Mouse (Mus musculus) kidney, postnatal 0 days (tissue): ENCODE data around the gene Sct. TPM values are rescaled to one million over a fixed set of nuclear protein-coding genes. Genes with fewer than 3 reads are reported as not detected.

Experiments used
- ATAC-seq: fragments of 200-750 bp; cut with Nextera tagmentation; replicated peaks from 2 replicates; pipeline ENCODE4 v1.8.0; 2017; ENCODE audit warnings: low read depth, moderate number of reproducible peaks, moderate TSS enrichment, moderate library complexity; ENCODE audit not compliant: low FRiP score
- DNase-seq: peaks from one replicate; pipeline ENCODE4 v3.0.0-alpha.2; 2016; ENCODE audit warnings: low spot score
- H3K27ac ChIP-seq: fragments of 300-500 bp; sonication (generic); 2 replicates; pipeline ENCODE4 v1.5.1; 2014; ENCODE audit warnings: mild to moderate bottlenecking
- H3K27me3 ChIP-seq: fragments of 300-500 bp; sonication (generic); 2 replicates; pipeline ENCODE4 v1.6.1; 2014; ENCODE audit warnings: low read length, mixed read lengths; ENCODE audit not compliant: insufficient read depth
- H3K36me3 ChIP-seq: fragments of 300-500 bp; sonication (generic); 2 replicates; pipeline ENCODE4 v1.6.1; 2014; ENCODE audit warnings: low read length, mixed read lengths; ENCODE audit not compliant: insufficient read depth
- H3K4me1 ChIP-seq: fragments of 300-500 bp; sonication (generic); replicated peaks from 2 replicates; pipeline ENCODE4 v1.6.1; 2014; ENCODE audit warnings: antibody characterized with exemption, low read length, mixed read lengths; ENCODE audit not compliant: insufficient read depth
- H3K4me2 ChIP-seq: fragments of 300-500 bp; sonication (generic); 2 replicates; pipeline ENCODE4 v1.6.1; 2014; ENCODE audit warnings: mild to moderate bottlenecking, low read length, moderate library complexity, mixed read lengths
- H3K4me3 ChIP-seq: fragments of 300-500 bp; sonication (generic); replicated peaks from 2 replicates; pipeline ENCODE4 v1.5.1; 2014; ENCODE audit warnings: low read depth, low read length
- H3K9ac ChIP-seq: fragments of 300-500 bp; sonication (generic); 2 replicates; pipeline ENCODE4 v1.6.1; 2014; ENCODE audit warnings: low read depth, low read length
- H3K9me3 ChIP-seq: fragments of 300-500 bp; sonication (generic); replicated peaks from 2 replicates; pipeline ENCODE4 v1.6.1; 2016; ENCODE audit warnings: low read length, inconsistent platforms, mixed read lengths
- CTCF ChIP-seq: IDR thresholded peaks from 2 replicates; pipeline ENCODE4 v1.5.1; 2016; ENCODE audit warnings: antibody characterized with exemption, low read depth, mild to moderate bottlenecking, moderate library complexity
- WGBS: fragments of 180-500 bp; shearing (Covaris S2); extraction: QIAGEN DNeasy Blood & Tissue Kit; methylation state at CpG from one replicate; pipeline ENCODE4 v1.1.7; 2014; 5-methylcytosine and 5-hydroxymethylcytosine counted together
- polyA plus RNA-seq: library from polyadenylated mRNA; unstranded; fragments of >200 nt; fragmentation: Nextera tagmentation; extraction: Ambion mirVana; gene quantifications from 2 replicates; pipeline ENCODE4 v1.2.1, GENCODE M21; 2015

Gene Sct
- polyA plus RNA-seq: 35.1 and 37.9 TPM in 2 replicates

- Histone ChIP-seq H3K27me3 (no peaks in the 10 kb centered on the region), H3K9ac (peak within 1 kb of the TSS; percentile 46; the same call in 1 of the 2 replicates), H3K9me3 (no peaks in the 10 kb centered on the region), H3K36me3 (no peaks in the 10 kb centered on the region), H3K27ac (no peak within 1 kb of the TSS), H3K4me2 (peak within 1 kb of the TSS; percentile 88), H3K4me1 (peaks cover 15% of the 10 kb centered on the region), H3K4me3 (peak within 1 kb of the TSS; percentile 39)
- DNase-seq: peak; percentile 71
- WGBS: 2% methylated on average over 46 of the region's 46 CpGs
- peak; percentile 66 for TF ChIP-seq CTCF
- ATAC-seq: peak; percentile 60
These were observed at the start of gene Sct for GRCm38 (mm10) chr7:141278766-141279590. Gene Sct (minus strand): TSS chr7:141279133.

DNA sequence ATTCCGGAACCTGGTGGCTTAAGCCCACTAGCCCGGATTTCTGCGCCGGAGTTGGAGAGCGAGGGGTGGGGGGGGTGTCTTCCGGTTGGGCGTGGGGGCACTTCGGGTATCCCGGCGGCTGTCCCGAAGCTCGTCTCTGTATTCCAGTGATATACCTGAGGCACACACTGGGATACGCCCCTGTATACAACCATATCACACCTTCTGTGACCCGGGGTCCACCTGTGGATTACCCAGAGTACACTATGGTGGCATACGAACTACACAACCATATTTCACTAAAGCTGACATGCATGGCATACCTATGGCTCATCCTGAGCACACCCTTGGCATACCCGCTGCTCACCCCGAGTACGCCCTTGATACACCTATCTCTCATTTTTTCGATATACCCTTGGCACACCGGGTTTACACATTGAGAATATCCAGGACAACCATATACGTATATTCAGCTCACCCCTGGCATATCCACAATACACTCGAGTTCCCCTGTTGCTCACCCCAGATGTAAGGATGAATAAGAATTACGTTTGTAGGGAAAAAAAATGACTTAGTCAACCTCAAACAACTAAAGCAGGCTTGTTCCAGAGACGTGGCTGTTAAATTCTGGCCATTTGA lies 49.5 kb upstream of the Sct start:
- DNase-seq: no peak
- no peak for TF ChIP-seq CTCF
- WGBS: 11% methylated on average over 24 of the region's 24 CpGs
- H3K36me3 ChIP-seq: peaks cover 3% of the 10 kb centered on the region; the same call in 1 of the 2 replicates
- H3K9ac ChIP-seq: peak overlapping the region; percentile 90
- H3K9me3 ChIP-seq: no peaks in the 10 kb centered on the region
- peak overlapping the region; percentile 53 for H3K4me3 ChIP-seq
- H3K4me2 ChIP-seq: peak overlapping the region; percentile 67
- H3K27ac ChIP-seq: peak overlapping the region; percentile 99
- H3K4me1 ChIP-seq: peaks cover 20% of the 10 kb centered on the region
- ATAC-seq: peak; percentile 16
- H3K27me3 ChIP-seq: no peaks in the 10 kb centered on the region

- peaks cover 20% of the 10 kb centered on the region for H3K4me1 ChIP-seq
- peaks cover 7% of the 10 kb centered on the region for H3K36me3 ChIP-seq
- no peak for TF ChIP-seq CTCF
- no peaks in the 10 kb centered on the region for H3K9me3 ChIP-seq
- under 1% methylated on average over 104 of the region's 105 CpGs for WGBS
- peak within 1 kb of the TSS; percentile 99 for H3K27ac ChIP-seq
- peak; percentile 93 for ATAC-seq
- H3K4me3 ChIP-seq: peak within 1 kb of the TSS; percentile 53
- DNase-seq: peak; percentile 100
- H3K9ac ChIP-seq: peak within 1 kb of the TSS; percentile 90
- H3K4me2 ChIP-seq: peak within 1 kb of the TSS; percentile 92
- no peaks in the 10 kb centered on the region for H3K27me3 ChIP-seq
These were observed 48.8 kb upstream of the Sct start, which contains the start of the genes Deaf1 and Tmem80 for GRCm38 (mm10) chr7:141327469-141328372. Gene Deaf1 (minus strand): TSS chr7:141327690. Gene Tmem80 (plus strand): TSS chr7:141327739.

- peaks cover 16% of the 10 kb centered on the region for H3K36me3 ChIP-seq
- 3% methylated on average over 28 of the region's 35 CpGs for WGBS
- H3K27ac ChIP-seq: peak overlapping the region; percentile 99
- ATAC-seq: peak; percentile 1; the same call in 1 of the 2 replicates
- no peak for TF ChIP-seq CTCF
- H3K4me1 ChIP-seq: peaks cover 20% of the 10 kb centered on the region
- peak overlapping the region; percentile 53 for H3K4me3 ChIP-seq
- peak; percentile 31 for DNase-seq
- H3K27me3 ChIP-seq: no peaks in the 10 kb centered on the region
- peak overlapping the region; percentile 92 for H3K4me2 ChIP-seq
- no peaks in the 10 kb centered on the region for H3K9me3 ChIP-seq
- H3K9ac ChIP-seq: peak overlapping the region; percentile 90
These were observed 47.9 kb upstream of the Sct start for GRCm38 (mm10) chr7:141326546-141327446.

DNA sequence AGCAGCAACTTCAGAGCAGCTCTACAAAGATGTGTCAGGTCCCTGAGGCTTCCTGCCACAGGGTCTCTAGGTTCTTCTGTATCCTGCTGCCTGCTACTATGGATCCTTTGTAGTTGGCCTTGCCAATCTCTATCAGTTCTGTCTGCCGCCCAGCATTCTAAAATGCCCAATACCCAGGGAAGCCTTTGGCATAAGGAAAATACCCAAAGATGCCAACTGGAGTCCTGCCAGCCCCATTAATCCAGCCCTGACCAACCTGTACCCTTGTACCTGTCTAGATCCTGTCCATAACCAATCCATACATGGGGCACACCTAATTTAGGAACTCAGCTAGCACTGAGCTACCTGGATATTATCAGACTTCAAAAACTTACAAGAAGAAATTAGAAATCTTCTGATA lies 45.8 kb upstream of the Sct start:
- Histone ChIP-seq H3K4me1 (peaks cover 20% of the 10 kb centered on the region), H3K4me3 (no peak overlapping the region), H3K36me3 (peaks cover 31% of the 10 kb centered on the region), H3K27me3 (no peaks in the 10 kb centered on the region), H3K27ac (no peak overlapping the region), H3K9me3 (no peaks in the 10 kb centered on the region), H3K9ac (no peak overlapping the region), H3K4me2 (no peak overlapping the region)
- no peak for TF ChIP-seq CTCF
- DNase-seq (no peak), ATAC-seq (no peak)
- 91% methylated on average over 1 of the region's 1 CpGs for WGBS
